Mouse (Mus musculus): ENCODE measurements around the gene Strbp. TPM values are rescaled to one million over a fixed set of nuclear protein-coding genes. Genes with fewer than 3 reads are reported as not detected.

The Strbp gene
- total RNA-seq, 1 experiment, result 37.3 TPM

DNA sequence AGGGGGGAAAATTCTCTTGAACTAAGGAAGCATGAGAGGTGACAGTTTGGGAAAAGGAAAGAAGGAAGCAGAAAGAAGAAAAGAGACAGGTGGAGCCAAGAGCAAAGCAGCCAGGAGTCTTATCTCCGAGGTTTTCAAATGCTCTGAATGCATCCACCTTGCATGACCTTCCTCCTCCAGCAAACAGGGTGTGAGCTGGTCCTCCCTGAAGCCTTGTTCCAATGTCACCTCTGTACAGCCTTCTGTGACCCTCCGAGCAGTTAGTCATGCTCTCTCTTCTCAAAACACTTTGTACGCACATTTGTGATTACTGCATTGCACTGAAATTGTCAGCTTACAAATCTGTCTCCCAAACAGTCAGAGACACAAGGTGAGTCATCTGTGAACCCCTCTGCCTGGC, 9.4 kb upstream of the Strbp start:
- Histone ChIP-seq H3K4me3 (ENCODE audit: insufficient read depth in 1 of 2, low read depth in 1 of 2, low read length in 2 of 2, poor library complexity in 1 of 2, severe bottlenecking in 1 of 2) (no peak overlapping the region), H3K9ac (ENCODE audit: insufficient read depth, low read depth, low read length, poor library complexity, severe bottlenecking) (no peak overlapping the region), H3K36me3 (ENCODE audit: control insufficient read depth, insufficient read depth, low read length, poor library complexity, severe bottlenecking) (no peaks in the 10 kb centered on the region), H3K9me3 (ENCODE audit: control insufficient read depth, insufficient read depth, low read depth, low read length) (no peaks in the 10 kb centered on the region), H3K4me1 (ENCODE audit: control insufficient read depth in 2 of 2, insufficient read depth in 2 of 2, low read length in 2 of 2, poor library complexity in 1 of 2) (no peaks in the 10 kb centered on the region), H3K27ac (ENCODE audit: insufficient read depth, low read depth, low read length, poor library complexity, severe bottlenecking) (no peak overlapping the region)
- in situ Hi-C loops (cut with MboI; ENCODE audit: low sequenced_read_pairs in 2 of 2, unreplicated experiment in 2 of 2), result no loop called here
- TF ChIP-seq HCFC1 (IDR thresholded peaks at IDR 0.05; ENCODE audit: borderline replicate concordance, insufficient read depth, low read length) (no peak), MAFK (IDR thresholded peaks at IDR 0.05; ENCODE audit: insufficient read depth, low read depth, low read length) (no peak), ZNF384 (IDR thresholded peaks at IDR 0.05; ENCODE audit: low read depth, low read length) (no peak), CHD2 (IDR thresholded peaks at IDR 0.05; ENCODE audit: low read depth, low read length) (no peak), ZC3H11A (IDR thresholded peaks at IDR 0.05; ENCODE audit: borderline replicate concordance, low read depth, low read length) (no peak)
- no peak for DNase-seq (ENCODE audit: low read depth, low spot score)

DNA sequence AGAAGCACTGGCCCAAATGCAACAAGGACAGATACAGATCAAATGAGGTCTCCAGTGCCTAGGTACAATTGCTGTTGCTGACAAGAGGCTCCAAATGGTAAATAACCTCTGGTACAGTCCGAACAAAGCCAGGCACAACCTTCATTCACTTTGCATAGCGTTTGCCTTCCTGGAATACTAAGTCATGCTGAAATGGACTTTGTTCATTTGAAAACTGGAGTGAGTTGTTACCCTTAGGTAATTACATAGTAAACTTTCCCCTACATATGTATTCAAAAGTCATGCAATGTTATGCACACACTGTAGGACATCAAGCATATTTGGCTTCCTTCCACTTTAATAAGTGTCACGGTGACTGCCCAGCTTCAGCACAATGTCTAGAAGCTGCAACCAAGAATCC, 5.2 kb upstream of the Strbp start:
- Histone ChIP-seq H3K9ac (ENCODE audit: insufficient read depth, low read depth, low read length, poor library complexity, severe bottlenecking) (no peak overlapping the region), H3K4me1 (ENCODE audit: control insufficient read depth in 2 of 2, insufficient read depth in 2 of 2, low read length in 2 of 2, poor library complexity in 1 of 2) (peaks cover 0 to 2% of the 10 kb centered on the region in 2 experiments; a peak in 2 of 4 replicates), H3K36me3 (ENCODE audit: control insufficient read depth, insufficient read depth, low read length, poor library complexity, severe bottlenecking) (no peaks in the 10 kb centered on the region), H3K4me3 (ENCODE audit: insufficient read depth in 1 of 2, low read depth in 1 of 2, low read length in 2 of 2, poor library complexity in 1 of 2, severe bottlenecking in 1 of 2) (no peak overlapping the region), H3K9me3 (ENCODE audit: control insufficient read depth, insufficient read depth, low read depth, low read length) (no peaks in the 10 kb centered on the region), H3K27ac (ENCODE audit: insufficient read depth, low read depth, low read length, poor library complexity, severe bottlenecking) (no peak overlapping the region)
- TF ChIP-seq MAFK (IDR thresholded peaks at IDR 0.05; ENCODE audit: insufficient read depth, low read depth, low read length), result no peak
- no peak for TF ChIP-seq HCFC1 (IDR thresholded peaks at IDR 0.05; ENCODE audit: borderline replicate concordance, insufficient read depth, low read length)
- TF ChIP-seq ZNF384 (IDR thresholded peaks at IDR 0.05; ENCODE audit: low read depth, low read length), result no peak
- no peak for TF ChIP-seq ZC3H11A (IDR thresholded peaks at IDR 0.05; ENCODE audit: borderline replicate concordance, low read depth, low read length)
- no peak for TF ChIP-seq CHD2 (IDR thresholded peaks at IDR 0.05; ENCODE audit: low read depth, low read length)
- in situ Hi-C loops (cut with MboI; ENCODE audit: low sequenced_read_pairs in 2 of 2, unreplicated experiment in 2 of 2), result no loop called here
- DNase-seq (ENCODE audit: low read depth, low spot score), result no peak

DNA sequence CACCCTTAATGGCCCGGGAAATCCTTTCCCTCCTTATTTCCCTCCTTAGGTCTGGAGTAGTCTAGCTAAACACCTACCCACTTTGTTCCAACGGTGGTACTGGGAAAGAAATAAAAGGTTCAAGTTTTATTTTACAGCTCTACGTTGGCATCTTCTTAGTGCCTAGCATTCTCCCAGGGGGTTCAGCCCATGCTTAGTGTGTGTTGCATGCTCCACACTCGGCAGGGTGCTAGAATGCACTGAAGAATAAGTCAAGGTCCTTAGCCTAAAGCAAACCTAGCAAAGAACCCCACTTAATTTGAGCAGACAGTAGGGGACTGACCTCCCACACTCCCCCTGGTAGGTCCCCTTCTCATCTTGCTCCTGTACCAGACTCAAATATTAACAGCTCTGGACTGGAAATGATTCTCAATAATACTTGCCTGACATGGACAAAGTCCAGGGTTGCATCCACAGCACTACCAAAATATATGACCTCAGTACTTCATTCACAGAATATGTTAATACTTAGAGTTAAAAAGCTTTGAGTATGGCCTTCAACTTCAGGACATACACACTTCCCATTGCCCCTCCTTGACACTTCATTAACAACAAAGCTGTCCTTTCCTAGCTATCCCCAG, 592 bp upstream of the Strbp start:
- Histone ChIP-seq H3K27ac (ENCODE audit: insufficient read depth, low read depth, low read length, poor library complexity, severe bottlenecking) (no peak overlapping the region), H3K4me3 (ENCODE audit: insufficient read depth in 1 of 2, low read depth in 1 of 2, low read length in 2 of 2, poor library complexity in 1 of 2, severe bottlenecking in 1 of 2) (peak overlapping the region; percentile 67 to 80), H3K4me1 (ENCODE audit: control insufficient read depth in 2 of 2, insufficient read depth in 2 of 2, low read length in 2 of 2, poor library complexity in 1 of 2) (peaks cover 0 to 4% of the 10 kb centered on the region in 2 experiments; a peak in 2 of 4 replicates), H3K9me3 (ENCODE audit: control insufficient read depth, insufficient read depth, low read depth, low read length) (no peaks in the 10 kb centered on the region), H3K36me3 (ENCODE audit: control insufficient read depth, insufficient read depth, low read length, poor library complexity, severe bottlenecking) (no peaks in the 10 kb centered on the region), H3K9ac (ENCODE audit: insufficient read depth, low read depth, low read length, poor library complexity, severe bottlenecking) (peak overlapping the region; percentile 82; the same call in 1 of the 2 replicates)
- TF ChIP-seq MAFK (IDR thresholded peaks at IDR 0.05; ENCODE audit: insufficient read depth, low read depth, low read length) (no peak), CHD2 (IDR thresholded peaks at IDR 0.05; ENCODE audit: low read depth, low read length) (no peak), ZC3H11A (IDR thresholded peaks at IDR 0.05; ENCODE audit: borderline replicate concordance, low read depth, low read length) (no peak), ZNF384 (IDR thresholded peaks at IDR 0.05; ENCODE audit: low read depth, low read length) (no peak), HCFC1 (IDR thresholded peaks at IDR 0.05; ENCODE audit: borderline replicate concordance, insufficient read depth, low read length) (no peak)
- in situ Hi-C loops (cut with MboI; ENCODE audit: low sequenced_read_pairs in 2 of 2, unreplicated experiment in 2 of 2), result no loop called here
- DNase-seq (ENCODE audit: low read depth, low spot score), result no peak

DNA sequence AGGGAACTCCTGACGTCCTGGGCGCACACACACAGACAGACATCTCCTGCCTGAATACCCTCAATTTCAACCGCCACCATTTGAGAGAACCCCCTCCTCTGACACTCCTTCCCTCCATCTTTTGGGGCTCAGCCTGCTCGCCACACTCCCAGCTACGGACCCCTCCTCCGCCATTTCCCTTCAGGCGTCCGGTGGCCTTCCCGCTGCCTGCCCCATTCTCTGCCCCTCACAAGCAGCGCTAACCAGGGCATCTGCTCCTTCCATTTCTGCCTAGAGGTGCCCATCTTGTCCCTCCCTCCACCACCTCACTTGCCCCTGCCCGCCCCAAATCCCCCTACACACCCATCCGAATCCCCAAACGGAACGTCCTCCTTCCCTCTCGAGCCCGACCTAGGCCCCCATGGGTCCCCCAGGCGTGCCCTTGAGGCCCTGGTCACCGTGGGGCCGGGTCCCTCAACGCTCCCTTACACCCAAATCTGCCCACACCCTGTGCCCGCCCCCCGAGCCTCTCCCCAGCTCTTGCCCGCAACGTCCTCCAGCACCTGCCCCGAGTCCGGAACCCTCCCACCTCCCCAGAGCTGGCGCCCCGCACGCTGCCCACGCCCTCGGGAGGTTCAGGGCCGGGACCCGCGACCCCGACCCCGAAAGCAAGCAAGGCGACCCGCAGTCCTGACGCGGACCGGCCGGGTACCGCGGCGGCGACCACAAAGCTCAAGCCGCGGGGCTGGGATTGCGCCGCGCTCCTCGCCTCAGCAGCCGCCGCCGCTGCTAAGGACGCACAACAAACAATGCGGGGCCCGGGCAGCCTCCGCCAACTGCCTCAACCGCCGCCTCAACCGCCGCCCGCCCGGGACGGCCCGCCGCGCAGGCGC, 1.1 kb downstream of the Strbp start:
- Histone ChIP-seq H3K36me3 (ENCODE audit: control insufficient read depth, insufficient read depth, low read length, poor library complexity, severe bottlenecking) (no peaks in the 10 kb centered on the region), H3K9ac (ENCODE audit: insufficient read depth, low read depth, low read length, poor library complexity, severe bottlenecking) (peak overlapping the region; percentile 91), H3K4me3 (ENCODE audit: insufficient read depth in 1 of 2, low read depth in 1 of 2, low read length in 2 of 2, poor library complexity in 1 of 2, severe bottlenecking in 1 of 2) (peak overlapping the region; percentile 94 to 96), H3K4me1 (ENCODE audit: control insufficient read depth in 2 of 2, insufficient read depth in 2 of 2, low read length in 2 of 2, poor library complexity in 1 of 2) (peaks cover 0 to 4% of the 10 kb centered on the region in 2 experiments; a peak in 2 of 4 replicates), H3K27ac (ENCODE audit: insufficient read depth, low read depth, low read length, poor library complexity, severe bottlenecking) (peak overlapping the region; percentile 47), H3K9me3 (ENCODE audit: control insufficient read depth, insufficient read depth, low read depth, low read length) (no peaks in the 10 kb centered on the region)
- TF ChIP-seq HCFC1 (IDR thresholded peaks at IDR 0.05; ENCODE audit: borderline replicate concordance, insufficient read depth, low read length) (0 out of 2 replicates have a peak, but pooled peaks have one; percentile 37), ZNF384 (IDR thresholded peaks at IDR 0.05; ENCODE audit: low read depth, low read length) (no peak)
- DNase-seq (ENCODE audit: low read depth, low spot score), result peak; percentile 29
- in situ Hi-C loops (cut with MboI; ENCODE audit: low sequenced_read_pairs in 2 of 2, unreplicated experiment in 2 of 2), result no loop called here

Measured in ES-E14 (cell line).